Mouse (Mus musculus) gastrocnemius, adult 2 months (tissue): ENCODE measurements around the gene Shb. TPM values are rescaled to one million over a fixed set of nuclear protein-coding genes. Genes with fewer than 3 reads are reported as not detected.

ENCODE experiments used
- DNase-seq: peaks from one replicate; pipeline ENCODE4 v3.0.0; 2022
- H3K27ac ChIP-seq: fragments of 200-600 bp; 2 replicates; pipeline ENCODE4 v1.8.1; 2022; ENCODE audit warnings: mild to moderate bottlenecking
- H3K4me3 ChIP-seq: fragments of 200-600 bp; 2 replicates; pipeline ENCODE4 v1.8.1; 2022; ENCODE audit warnings: mild to moderate bottlenecking, moderate library complexity
- CTCF ChIP-seq: fragments of 200-600 bp; IDR thresholded peaks from 2 replicates; pipeline ENCODE4 v1.8.1; 2022; ENCODE audit warnings: antibody characterized with exemption, mild to moderate bottlenecking, moderate library complexity
- intact Hi-C: fragments of 180-260 bp; cut with DNase I; formaldehyde crosslinking; loops from one replicate; pipeline ENCODE4 v1.15.1; 2025
- total RNA-seq, 2 experiments: library from RNA; stranded (reverse); gene quantifications; 2 replicates each; pipeline ENCODE4 v1.2.3; 2021

Gene Shb
- total RNA-seq, 2 experiments from 2014 or later: 6.5 to 10.0 TPM

GRCm38 (mm10) chr4:45540151-45540933 is 8.1 kb upstream of the Shb start:
- no peak overlapping the region for H3K27ac ChIP-seq
- H3K4me3 ChIP-seq: no peak overlapping the region
- no peak for TF ChIP-seq CTCF
- intact Hi-C loops: no loop called here
- no peak for DNase-seq

GRCm38 (mm10) chr4:45539187-45539586 is 6.9 kb upstream of the Shb start:
- TF ChIP-seq CTCF: no peak
- no peak overlapping the region for H3K27ac ChIP-seq
- intact Hi-C loops: loop anchor here (10.0 kb wide), 3 partner anchors 434 to 524 kb away; partner anchors contain the start of genes Polr1e, Tmod1, Tomm5 and Zbtb5
- no peak for DNase-seq
- H3K4me3 ChIP-seq: no peak overlapping the region

GRCm38 (mm10) chr4:45533436-45533940 is 1.2 kb upstream of the Shb start:
- intact Hi-C loops: loop anchor here (10.0 kb wide), 3 partner anchors 429 to 519 kb away; partner anchors contain the start of genes Polr1e, Tmod1, Tomm5 and Zbtb5
- H3K27ac ChIP-seq: no peak overlapping the region
- no peak for DNase-seq
- TF ChIP-seq CTCF: no peak
- H3K4me3 ChIP-seq: no peak overlapping the region

- intact Hi-C loops: loop anchor here (1.0 to 10.0 kb wide), 5 partner anchors 113 to 516 kb away; partner anchors contain the start of genes Polr1e, Tmod1, Tomm5 and Zbtb5
- TF ChIP-seq CTCF: peak; percentile 52
- Histone ChIP-seq H3K27ac (peak overlapping the region; percentile 97), H3K4me3 (peak overlapping the region; percentile 87)
- peak; percentile 95 for DNase-seq
Observed at GRCm38 (mm10) chr4:45530662-45531542, 1.4 kb downstream of the Shb start.

- Histone ChIP-seq H3K27ac (peak overlapping the region; percentile 97), H3K4me3 (peak overlapping the region; percentile 87)
- DNase-seq: peak; percentile 71
- intact Hi-C loops: loop anchor here (1.0 to 10.0 kb wide), 5 partner anchors 63 to 515 kb away; partner anchors contain the start of genes Polr1e, Tmod1, Tomm5 and Zbtb5
- no peak for TF ChIP-seq CTCF
Observed at GRCm38 (mm10) chr4:45529986-45530597, 2.2 kb downstream of the Shb start.

- TF ChIP-seq CTCF: no peak
- peak overlapping the region; percentile 87 for H3K4me3 ChIP-seq
- intact Hi-C loops: loop anchor here (5.0 kb wide), 1 partner anchor 62 kb away; no protein-coding TSS in a partner anchor
- peak overlapping the region; percentile 97 for H3K27ac ChIP-seq
- no peak for DNase-seq
Observed at GRCm38 (mm10) chr4:45529201-45529985, 2.9 kb downstream of the Shb start.

GRCm38 (mm10) chr4:45528355-45529198 is 3.7 kb downstream of the Shb start:
- peak overlapping the region; percentile 97 for H3K27ac ChIP-seq
- DNase-seq: no peak
- TF ChIP-seq CTCF: no peak
- intact Hi-C loops: loop anchor here (5.0 kb wide), 1 partner anchor 61 kb away; no protein-coding TSS in a partner anchor
- H3K4me3 ChIP-seq: peak overlapping the region; percentile 87

GRCm38 (mm10) chr4:45527562-45528354 is 4.5 kb downstream of the Shb start:
- peak overlapping the region; percentile 87 for H3K4me3 ChIP-seq
- TF ChIP-seq CTCF: peak; percentile 52
- no peak for DNase-seq
- peak overlapping the region; percentile 97 for H3K27ac ChIP-seq
- intact Hi-C loops: loop anchor here (5.0 kb wide), 1 partner anchor 60 kb away; no protein-coding TSS in a partner anchor

- no peak for DNase-seq
- peak overlapping the region; percentile 87 for H3K4me3 ChIP-seq
- TF ChIP-seq CTCF: no peak
- H3K27ac ChIP-seq: peak overlapping the region; percentile 20
- intact Hi-C loops: loop anchor here (5.0 kb wide), 1 partner anchor 60 kb away; no protein-coding TSS in a partner anchor
Observed at GRCm38 (mm10) chr4:45526846-45527561, 5.3 kb downstream of the Shb start.
